Mouse (Mus musculus): ENCODE results near the gene Slc2a8. TPM values are rescaled to one million over a fixed set of nuclear protein-coding genes. Genes with fewer than 3 reads are reported as not detected.

The Slc2a8 gene
- polyA plus RNA-seq, 1 experiment from 2014 or later, result 39.2 TPM

GRCm38 (mm10) chr2:32954581-32954980 lies 27.3 kb downstream of the Slc2a8 start:
- WGBS, result 90% methylated on average over 2 of the region's 2 CpGs
- Histone ChIP-seq H3K27ac (ENCODE audit: low read length) (no peak overlapping the region), H3K36me3 (ENCODE audit: insufficient read depth, low read length) (peaks cover 28% of the 10 kb centered on the region), H3K4me2 (replicated peaks; ENCODE audit: low read depth, low read length) (no peak overlapping the region), H3K9me3 (ENCODE audit: low read length) (peaks cover 6% of the 10 kb centered on the region), H3K9ac (replicated peaks; ENCODE audit: low read length) (no peak overlapping the region), H3K4me3 (ENCODE audit: low read length) (no peak overlapping the region), H3K4me1 (ENCODE audit: insufficient read depth, low read length) (no peaks in the 10 kb centered on the region; the same call in 1 of the 2 replicates), H3K27me3 (ENCODE audit: insufficient read depth, low read length) (no peaks in the 10 kb centered on the region)
- ATAC-seq (ENCODE audit: low FRiP score, low TSS enrichment), result no peak

- Histone ChIP-seq H3K27ac (ENCODE audit: low read length) (no peak overlapping the region), H3K27me3 (ENCODE audit: insufficient read depth, low read length) (no peaks in the 10 kb centered on the region), H3K4me1 (ENCODE audit: insufficient read depth, low read length) (no peaks in the 10 kb centered on the region), H3K9me3 (ENCODE audit: low read length) (no peaks in the 10 kb centered on the region), H3K4me3 (ENCODE audit: low read length) (no peak overlapping the region), H3K4me2 (replicated peaks; ENCODE audit: low read depth, low read length) (no peak overlapping the region), H3K36me3 (ENCODE audit: insufficient read depth, low read length) (peaks cover 22% of the 10 kb centered on the region), H3K9ac (replicated peaks; ENCODE audit: low read length) (no peak overlapping the region)
- no peak for ATAC-seq (ENCODE audit: low FRiP score, low TSS enrichment)
- 79% methylated on average over 11 of the region's 11 CpGs for WGBS
These were observed 34.4 kb downstream of the Slc2a8 start for GRCm38 (mm10) chr2:32947454-32947853.

- no peak overlapping the region for H3K9ac ChIP-seq (replicated peaks; ENCODE audit: low read length)
- H3K27me3 ChIP-seq (ENCODE audit: insufficient read depth, low read length), result no peaks in the 10 kb centered on the region
- peaks cover 35% of the 10 kb centered on the region for H3K36me3 ChIP-seq (ENCODE audit: insufficient read depth, low read length)
- no peak for ATAC-seq (ENCODE audit: low FRiP score, low TSS enrichment)
- H3K9me3 ChIP-seq (ENCODE audit: low read length), result no peaks in the 10 kb centered on the region
- WGBS, result 94% methylated on average over 4 of the region's 4 CpGs
- H3K4me3 ChIP-seq (ENCODE audit: low read length), result no peak overlapping the region
- H3K4me1 ChIP-seq (ENCODE audit: insufficient read depth, low read length), result no peaks in the 10 kb centered on the region
- no peak overlapping the region for H3K27ac ChIP-seq (ENCODE audit: low read length)
- H3K4me2 ChIP-seq (replicated peaks; ENCODE audit: low read depth, low read length), result no peak overlapping the region
These were observed 41.4 kb downstream of the Slc2a8 start for GRCm38 (mm10) chr2:32940483-32940882.

- no peaks in the 10 kb centered on the region for H3K9me3 ChIP-seq (ENCODE audit: low read length)
- ATAC-seq (ENCODE audit: low FRiP score, low TSS enrichment), result no peak
- H3K36me3 ChIP-seq (ENCODE audit: insufficient read depth, low read length), result peaks cover 31% of the 10 kb centered on the region
- no peak overlapping the region for H3K4me3 ChIP-seq (ENCODE audit: low read length)
- H3K27me3 ChIP-seq (ENCODE audit: insufficient read depth, low read length), result no peaks in the 10 kb centered on the region
- no peak overlapping the region for H3K27ac ChIP-seq (ENCODE audit: low read length)
- H3K4me1 ChIP-seq (ENCODE audit: insufficient read depth, low read length), result no peaks in the 10 kb centered on the region
- WGBS, result 68% methylated on average over 5 of the region's 5 CpGs
- no peak overlapping the region for H3K4me2 ChIP-seq (replicated peaks; ENCODE audit: low read depth, low read length)
- H3K9ac ChIP-seq (replicated peaks; ENCODE audit: low read length), result no peak overlapping the region
These were observed 42.5 kb downstream of the Slc2a8 start for GRCm38 (mm10) chr2:32939418-32939817.

GRCm38 (mm10) chr2:32938741-32939140 lies 43.1 kb downstream of the Slc2a8 start:
- Histone ChIP-seq H3K36me3 (ENCODE audit: insufficient read depth, low read length) (peaks cover 29% of the 10 kb centered on the region), H3K27ac (ENCODE audit: low read length) (no peak overlapping the region), H3K4me1 (ENCODE audit: insufficient read depth, low read length) (no peaks in the 10 kb centered on the region), H3K27me3 (ENCODE audit: insufficient read depth, low read length) (no peaks in the 10 kb centered on the region), H3K9me3 (ENCODE audit: low read length) (no peaks in the 10 kb centered on the region), H3K4me2 (replicated peaks; ENCODE audit: low read depth, low read length) (no peak overlapping the region), H3K9ac (replicated peaks; ENCODE audit: low read length) (no peak overlapping the region), H3K4me3 (ENCODE audit: low read length) (no peak overlapping the region)
- 92% methylated on average over 5 of the region's 5 CpGs for WGBS
- no peak for ATAC-seq (ENCODE audit: low FRiP score, low TSS enrichment)

GRCm38 (mm10) chr2:32931730-32932129 lies 50.2 kb downstream of the Slc2a8 start:
- WGBS, result 78% methylated on average over 7 of the region's 7 CpGs
- Histone ChIP-seq H3K9ac (replicated peaks; ENCODE audit: low read length) (no peak overlapping the region), H3K36me3 (ENCODE audit: insufficient read depth, low read length) (peaks cover 8% of the 10 kb centered on the region; the same call in 1 of the 2 replicates), H3K4me2 (replicated peaks; ENCODE audit: low read depth, low read length) (no peak overlapping the region), H3K4me3 (ENCODE audit: low read length) (no peak overlapping the region), H3K4me1 (ENCODE audit: insufficient read depth, low read length) (no peaks in the 10 kb centered on the region), H3K9me3 (ENCODE audit: low read length) (no peaks in the 10 kb centered on the region), H3K27me3 (ENCODE audit: insufficient read depth, low read length) (no peaks in the 10 kb centered on the region), H3K27ac (ENCODE audit: low read length) (no peak overlapping the region)
- no peak for ATAC-seq (ENCODE audit: low FRiP score, low TSS enrichment)

GRCm38 (mm10) chr2:32928947-32929829 lies 52.7 kb downstream of the Slc2a8 start:
- Histone ChIP-seq H3K36me3 (ENCODE audit: insufficient read depth, low read length) (peaks cover 9% of the 10 kb centered on the region), H3K27ac (ENCODE audit: low read length) (no peak overlapping the region), H3K9me3 (ENCODE audit: low read length) (no peaks in the 10 kb centered on the region), H3K4me2 (replicated peaks; ENCODE audit: low read depth, low read length) (no peak overlapping the region), H3K4me1 (ENCODE audit: insufficient read depth, low read length) (no peaks in the 10 kb centered on the region), H3K4me3 (ENCODE audit: low read length) (no peak overlapping the region), H3K9ac (replicated peaks; ENCODE audit: low read length) (no peak overlapping the region), H3K27me3 (ENCODE audit: insufficient read depth, low read length) (no peaks in the 10 kb centered on the region)
- WGBS, result 86% methylated on average over 19 of the region's 19 CpGs
- ATAC-seq (ENCODE audit: low FRiP score, low TSS enrichment), result peak; percentile 33; the same call in 1 of the 2 replicates

- ATAC-seq (ENCODE audit: low FRiP score, low TSS enrichment), result peak; percentile 77
- H3K27ac ChIP-seq (ENCODE audit: low read length), result no peak overlapping the region
- H3K9me3 ChIP-seq (ENCODE audit: low read length), result no peaks in the 10 kb centered on the region
- H3K4me2 ChIP-seq (replicated peaks; ENCODE audit: low read depth, low read length), result no peak overlapping the region
- H3K4me3 ChIP-seq (ENCODE audit: low read length), result no peak overlapping the region
- 32% methylated on average over 10 of the region's 10 CpGs for WGBS
- H3K36me3 ChIP-seq (ENCODE audit: insufficient read depth, low read length), result peaks cover 17% of the 10 kb centered on the region
- no peaks in the 10 kb centered on the region for H3K27me3 ChIP-seq (ENCODE audit: insufficient read depth, low read length)
- no peak overlapping the region for H3K9ac ChIP-seq (replicated peaks; ENCODE audit: low read length)
- H3K4me1 ChIP-seq (ENCODE audit: insufficient read depth, low read length), result no peaks in the 10 kb centered on the region
These were observed 53.5 kb downstream of the Slc2a8 start for GRCm38 (mm10) chr2:32928235-32928946.

GRCm38 (mm10) chr2:32927624-32928234 lies 54.2 kb downstream of the Slc2a8 start:
- WGBS, result 71% methylated on average over 15 of the region's 15 CpGs
- Histone ChIP-seq H3K4me3 (ENCODE audit: low read length) (no peak overlapping the region), H3K27me3 (ENCODE audit: insufficient read depth, low read length) (no peaks in the 10 kb centered on the region), H3K4me2 (replicated peaks; ENCODE audit: low read depth, low read length) (no peak overlapping the region), H3K27ac (ENCODE audit: low read length) (no peak overlapping the region), H3K9me3 (ENCODE audit: low read length) (no peaks in the 10 kb centered on the region), H3K36me3 (ENCODE audit: insufficient read depth, low read length) (peaks cover 23% of the 10 kb centered on the region), H3K4me1 (ENCODE audit: insufficient read depth, low read length) (no peaks in the 10 kb centered on the region), H3K9ac (replicated peaks; ENCODE audit: low read length) (no peak overlapping the region)
- no peak; the same call in 1 of the 2 replicates for ATAC-seq (ENCODE audit: low FRiP score, low TSS enrichment)

Measured in kidney, embryonic 16.5 days (tissue).